Mouse (Mus musculus) CH12F3 (cell line): ENCODE measurements around the gene Gm44973.

Experiments
- in situ Hi-C: fragments of 300-500 bp; cut with MboI; formaldehyde crosslinking; loops from 2 replicates; pipeline ENCODE4 v1.14.3; 2020; ENCODE audit warnings: low sequenced_read_pairs

The Gm44973 gene

GRCm38 (mm10) chr7:5079365-5080009, 64.2 kb downstream of the Gm44973 start:
- in situ Hi-C loops: loop anchor here (5.0 kb wide), 1 partner anchor 48 kb away; the partner anchor contains the start of gene Rasl2-9

- in situ Hi-C loops: loop anchor here (5.0 kb wide), 1 partner anchor 47 kb away; the partner anchor contains the start of gene Rasl2-9
These were observed 64.9 kb downstream of the Gm44973 start, which contains the start of gene Epn1 for GRCm38 (mm10) chr7:5080010-5080751. Gene Epn1 (plus strand): TSS chr7:5080235.

DNA sequence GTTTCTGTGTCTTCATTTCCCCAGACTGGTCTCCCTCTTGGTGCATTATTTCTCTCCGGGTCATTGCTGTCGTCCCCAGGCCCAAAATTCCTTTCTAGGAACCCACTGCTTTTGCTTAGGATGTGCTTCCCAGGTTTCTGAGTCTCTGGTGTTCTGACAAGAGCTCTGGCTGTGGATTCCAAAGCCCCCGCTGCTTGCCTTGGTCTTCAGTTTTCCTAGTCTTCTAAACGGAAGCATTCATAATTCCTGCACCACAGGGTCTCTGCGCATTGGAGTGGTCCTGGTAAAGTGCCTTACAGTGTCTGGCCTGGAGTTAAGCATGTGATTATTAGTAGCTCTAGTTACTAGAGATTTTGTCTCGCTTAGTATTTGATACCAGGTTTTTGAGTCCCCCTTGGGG, 65.5 kb downstream of the Gm44973 start:
- in situ Hi-C loops: loop anchor here (5.0 kb wide), 1 partner anchor 46 kb away; the partner anchor contains the start of gene Rasl2-9

GRCm38 (mm10) chr7:5081241-5081640, 65.9 kb downstream of the Gm44973 start:
- in situ Hi-C loops: loop anchor here (5.0 kb wide), 1 partner anchor 46 kb away; the partner anchor contains the start of gene Rasl2-9

- in situ Hi-C loops: loop anchor here (5.0 kb wide), 1 partner anchor 45 kb away; the partner anchor contains the start of gene Rasl2-9
These were observed 66.6 kb downstream of the Gm44973 start for GRCm38 (mm10) chr7:5081939-5082338.
